Mouse (Mus musculus) telencephalon, adult 2 months (tissue): ENCODE data around the gene Mta3.
"Not testable (repeated sequence)": the region's sequence is repeated elsewhere in the genome, so short reads cannot be mapped to it uniquely, and the experiment has no call there.

Source experiments
- DNase-seq: peaks from one replicate; pipeline ENCODE4 v3.0.0-alpha.2; 2011; ENCODE audit warnings: low read depth, low spot score

Mta3 gene

GRCm38 (mm10) chr17:83708891-83709290 is 2.9 kb downstream of the Mta3 start:
- DNase-seq = no peak

DNA sequence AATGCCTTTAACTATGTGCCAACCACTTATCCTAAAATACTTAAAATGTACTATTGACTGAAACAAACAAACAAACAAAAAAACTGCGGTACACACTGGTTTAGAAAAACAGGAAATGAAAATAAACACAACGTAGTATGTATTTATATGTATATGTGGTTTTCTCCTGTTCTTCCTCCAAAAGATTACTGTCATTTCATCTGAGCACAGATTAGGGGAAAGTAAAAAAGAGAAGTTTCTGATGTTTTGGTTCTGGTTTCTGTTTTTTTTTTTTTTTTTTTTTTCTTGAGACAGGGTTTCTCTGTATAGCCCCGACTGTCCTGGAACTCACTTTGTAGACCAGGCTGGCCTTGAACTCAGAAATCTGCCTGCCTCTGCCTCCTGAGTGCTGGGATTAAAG is 3.6 kb downstream of the Mta3 start:
- not testable (repeated sequence) for DNase-seq

- DNase-seq = no peak
These were observed 4.7 kb downstream of the Mta3 start for GRCm38 (mm10) chr17:83710639-83711038.

DNA sequence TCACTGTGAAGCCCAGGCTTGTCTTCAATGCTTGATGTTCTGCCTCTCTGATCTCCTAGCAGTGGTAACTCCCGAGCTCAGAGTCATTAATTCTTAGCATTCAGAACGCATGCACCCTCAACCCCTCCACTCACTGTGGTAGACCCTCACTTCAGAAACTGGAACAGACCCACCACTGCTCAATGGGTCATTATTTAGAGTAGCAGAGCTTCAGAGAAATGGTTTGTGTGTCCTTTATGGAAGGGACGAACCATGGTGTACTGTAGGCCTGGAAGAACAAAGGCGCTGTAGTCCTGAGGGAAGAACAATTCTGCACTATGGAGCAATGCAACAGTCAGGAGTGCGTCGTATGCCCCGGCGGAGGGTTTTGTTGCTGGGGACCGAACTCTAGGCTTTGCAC is 6.4 kb downstream of the Mta3 start:
- peak; percentile 51 for DNase-seq

GRCm38 (mm10) chr17:83720449-83720848 is 14.5 kb downstream of the Mta3 start:
- no peak for DNase-seq

GRCm38 (mm10) chr17:83721157-83721556 is 15.2 kb downstream of the Mta3 start:
- no peak for DNase-seq

DNA sequence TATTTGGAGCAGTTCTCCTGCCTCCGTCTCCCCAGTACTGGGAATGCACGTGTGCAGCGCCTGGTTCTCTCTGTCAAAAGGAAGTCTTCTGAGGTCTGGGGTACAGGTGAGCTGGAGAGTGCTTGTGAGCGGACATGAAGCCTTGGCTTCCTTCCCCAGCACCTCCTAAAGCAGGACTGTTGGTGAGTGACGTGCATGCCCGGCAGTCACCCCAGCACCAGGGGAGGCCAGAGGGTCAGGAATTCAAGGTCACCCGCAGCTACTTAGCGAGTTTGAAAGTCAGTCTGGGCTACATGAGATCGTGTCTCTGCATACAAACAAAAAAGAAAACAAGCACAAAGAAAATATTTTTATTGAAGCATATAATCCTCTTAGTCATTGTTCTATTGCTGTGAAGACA is 17.1 kb downstream of the Mta3 start:
- no peak for DNase-seq

- DNase-seq = no peak
These were observed 20.5 kb downstream of the Mta3 start for GRCm38 (mm10) chr17:83726496-83726895.

- no peak for DNase-seq
These were observed 21.7 kb downstream of the Mta3 start for GRCm38 (mm10) chr17:83727707-83728106.

DNA sequence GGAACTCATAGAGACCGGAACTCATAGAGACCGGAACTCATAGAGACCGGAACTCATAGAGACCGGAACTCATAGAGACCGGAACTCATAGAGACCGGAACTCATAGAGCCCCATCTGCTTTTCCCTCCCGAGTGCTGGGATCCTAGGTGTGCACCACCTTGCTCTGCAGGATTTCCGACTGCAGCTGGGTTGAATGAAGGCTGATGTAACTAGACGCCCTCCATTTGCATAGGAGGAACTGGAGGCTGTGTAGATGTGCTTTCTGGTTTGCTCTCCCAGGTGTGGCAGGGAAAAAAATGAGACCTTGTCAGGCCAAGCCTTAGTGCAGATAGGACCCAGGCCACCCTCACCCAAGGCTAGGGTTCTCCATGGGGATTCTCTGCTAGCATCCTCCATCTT is 23.1 kb downstream of the Mta3 start:
- DNase-seq = no peak

GRCm38 (mm10) chr17:83730123-83730522 is 24.2 kb downstream of the Mta3 start:
- DNase-seq = no peak

DNA sequence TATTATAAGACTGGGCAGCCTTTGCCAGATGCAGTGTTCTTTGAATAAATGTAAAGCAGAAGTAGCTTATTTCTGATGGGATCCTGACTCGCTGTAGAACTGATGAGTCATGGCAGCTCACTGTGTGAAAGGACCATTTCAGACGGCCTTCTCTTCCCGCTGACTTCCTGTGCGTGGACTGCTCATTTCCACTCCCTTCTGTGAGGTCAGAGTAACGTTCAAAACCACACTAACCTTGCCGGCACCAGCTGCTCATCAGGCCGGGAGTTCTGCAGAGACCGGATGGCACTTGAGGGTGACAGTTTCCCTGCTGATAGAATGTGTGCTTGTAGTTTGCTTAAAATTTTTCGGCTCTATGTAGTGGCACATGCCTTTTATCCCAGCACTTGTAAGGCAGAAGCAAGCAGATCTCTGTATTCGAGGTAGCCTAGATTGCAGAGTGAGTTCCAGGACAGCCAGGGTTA is 26.2 kb downstream of the Mta3 start:
- DNase-seq = peak; percentile 50

GRCm38 (mm10) chr17:83732801-83733200 is 26.8 kb downstream of the Mta3 start:
- DNase-seq = no peak

DNA sequence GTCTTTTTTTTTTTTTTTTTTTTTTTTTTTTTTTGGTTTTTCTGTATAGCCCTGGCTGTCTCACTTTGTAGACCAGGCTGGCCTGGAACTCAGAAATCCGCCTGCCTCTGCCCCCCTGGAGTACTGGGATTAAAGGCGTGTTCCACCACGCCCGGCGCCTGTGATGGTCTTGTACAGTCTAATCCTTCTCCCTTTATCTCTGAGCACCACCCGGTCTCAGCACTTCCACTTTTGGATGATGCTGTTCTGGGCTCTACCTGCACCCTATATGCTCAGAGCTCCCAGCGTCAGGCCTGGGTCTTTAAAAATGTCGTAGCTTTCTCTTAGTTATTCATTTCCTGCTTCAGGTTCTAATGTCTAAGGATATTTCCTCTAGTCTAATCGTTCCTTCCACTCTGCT is 30.7 kb downstream of the Mta3 start:
- no peak for DNase-seq

DNA sequence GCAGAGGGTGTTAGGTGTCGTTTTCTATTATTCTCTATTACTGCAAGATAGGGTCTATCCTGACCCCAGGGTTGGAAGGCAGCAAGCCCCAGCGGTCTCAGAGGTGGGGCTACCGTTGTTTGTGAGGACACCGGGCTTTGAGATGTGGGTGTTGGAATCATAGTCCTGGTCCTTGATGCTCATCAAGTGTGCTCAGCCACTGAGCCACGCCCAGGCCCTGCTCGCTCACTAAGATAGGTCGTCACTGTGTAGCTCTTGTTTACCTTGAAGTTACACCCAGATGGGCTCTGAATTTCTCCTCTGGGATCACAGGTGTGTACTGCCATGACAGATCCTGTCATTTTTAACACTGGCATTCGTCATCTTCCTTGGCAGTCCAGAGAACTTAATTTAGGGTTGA is 31.8 kb downstream of the Mta3 start:
- DNase-seq = no peak

DNA sequence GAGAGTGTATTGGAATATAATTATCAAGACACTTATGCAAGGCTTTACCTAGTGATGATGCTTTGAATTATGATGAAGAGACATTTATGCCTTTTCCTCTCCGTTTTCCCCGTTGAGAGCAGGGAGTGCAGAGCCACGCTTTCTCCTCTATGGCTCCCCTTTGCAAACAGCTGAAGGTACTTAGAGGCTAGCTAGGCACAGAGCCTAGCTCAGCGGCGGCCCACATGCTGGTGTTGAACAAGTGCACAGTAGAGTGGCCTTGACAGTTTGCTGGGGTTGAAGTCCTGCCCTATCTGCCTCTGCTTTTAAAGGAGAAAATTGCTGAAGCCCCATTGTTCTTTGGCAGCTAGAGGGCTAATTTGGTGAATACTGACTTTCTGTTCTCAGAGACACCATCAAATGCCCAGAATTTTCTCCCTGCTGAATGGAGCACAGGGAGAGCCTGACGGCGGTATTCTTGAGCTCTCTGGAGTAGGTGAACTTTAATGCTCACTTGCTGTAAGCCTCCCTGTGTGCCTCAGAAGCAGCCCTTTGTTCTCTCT is 34.2 kb downstream of the Mta3 start:
- DNase-seq = no peak

GRCm38 (mm10) chr17:83741243-83741642 is 35.3 kb downstream of the Mta3 start:
- no peak for DNase-seq

GRCm38 (mm10) chr17:83744231-83744824 is 38.4 kb downstream of the Mta3 start:
- DNase-seq = no peak

DNA sequence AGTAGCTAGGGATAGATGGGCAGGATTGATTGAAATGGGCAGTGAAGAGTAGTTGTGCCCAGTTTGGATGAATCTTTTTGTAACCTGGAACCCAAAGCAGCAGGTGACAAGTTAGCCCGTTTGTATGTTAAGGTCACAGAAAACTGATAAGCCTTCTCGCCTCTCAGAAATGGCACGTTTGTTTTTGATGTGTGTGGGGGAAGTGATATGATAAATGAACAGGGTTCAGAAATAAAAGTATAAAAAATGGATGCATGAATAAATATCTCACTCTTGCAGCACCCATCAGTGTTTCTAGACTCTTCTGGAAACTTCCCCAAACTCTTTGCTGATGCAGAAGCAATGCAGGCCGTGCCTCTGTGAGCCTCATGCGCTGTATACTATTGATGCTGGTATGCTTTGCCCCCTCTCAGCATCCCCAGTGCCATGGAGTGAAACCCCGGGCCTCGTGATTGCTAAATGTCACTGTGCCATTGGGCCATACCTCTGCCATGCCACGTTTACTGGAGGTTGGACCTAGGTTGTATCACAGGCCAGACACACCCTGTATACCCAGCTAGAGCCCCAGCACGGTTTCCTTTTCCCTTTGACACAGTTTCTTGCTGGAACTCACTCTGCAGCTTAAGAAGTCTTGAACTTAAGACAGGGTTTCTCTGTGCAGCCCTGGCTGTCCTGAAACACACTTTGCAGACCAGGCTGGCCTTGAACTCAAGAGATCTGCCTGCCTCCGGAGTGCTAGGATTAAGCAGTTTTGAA is 41.6 kb downstream of the Mta3 start:
- no peak for DNase-seq

DNA sequence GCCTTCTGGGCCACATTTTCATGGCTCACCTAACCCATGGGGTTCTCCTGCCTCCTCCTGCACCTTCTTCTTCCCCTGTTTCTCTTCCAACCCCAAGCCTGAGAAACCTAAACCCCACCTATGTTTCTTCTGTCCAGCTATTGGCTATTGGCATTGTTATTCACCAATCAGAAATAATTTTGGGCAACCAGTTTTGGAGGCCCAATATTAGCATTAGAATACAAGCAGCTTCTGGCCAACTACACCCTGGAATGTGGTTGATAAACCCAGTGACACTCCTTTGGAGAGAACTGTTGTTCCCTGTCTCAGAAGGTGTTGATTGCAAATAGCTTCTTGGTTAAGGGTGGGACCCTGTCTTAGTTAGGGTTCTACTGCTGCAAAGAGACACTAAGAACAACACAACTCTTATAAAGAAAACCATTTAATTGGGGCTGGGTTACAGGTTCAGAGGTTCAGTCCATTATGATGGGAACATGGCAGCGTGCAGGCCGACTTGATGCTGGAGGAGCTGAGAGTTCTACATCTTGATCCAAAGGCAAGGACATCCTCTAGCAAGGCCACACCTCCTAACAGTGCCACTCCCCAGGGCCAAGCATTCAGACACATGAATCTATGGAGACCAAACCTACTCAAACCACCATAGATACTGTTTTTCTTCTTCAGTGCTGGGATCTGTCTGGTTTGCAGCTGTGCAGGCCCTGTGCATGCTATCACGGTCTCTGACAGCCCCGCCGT is 44.4 kb downstream of the Mta3 start:
- DNase-seq = no peak

- DNase-seq = no peak
These were observed 47.3 kb downstream of the Mta3 start for GRCm38 (mm10) chr17:83753112-83753899.

DNA sequence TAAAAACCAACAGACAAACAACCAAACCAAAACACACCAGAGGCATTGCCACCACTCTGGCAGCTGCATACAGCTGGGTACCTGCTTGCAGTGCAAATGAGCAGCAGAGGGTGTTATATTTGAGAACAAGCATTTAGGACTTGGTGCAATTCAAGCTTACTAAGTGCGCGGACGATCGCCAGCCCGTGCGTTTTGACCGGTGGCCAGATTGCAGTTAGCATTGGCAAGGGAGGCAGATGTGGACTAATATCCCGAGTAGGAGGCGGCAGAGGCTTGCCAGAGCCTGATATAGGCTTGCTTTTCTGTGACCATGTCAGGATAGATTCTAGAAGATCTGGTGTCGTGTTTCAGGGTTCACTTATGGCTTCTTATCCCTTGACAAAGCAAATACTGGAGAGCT is 52.1 kb downstream of the Mta3 start:
- DNase-seq = no peak
